Mouse (Mus musculus) G1E (cell line): ENCODE measurements around the gene Krtap24-1.

ENCODE experiments used
- CTCF ChIP-seq: IDR thresholded peaks from 2 replicates; pipeline ENCODE4 v1.5.1; 2012; ENCODE audit warnings: low read depth, low read length, inconsistent platforms, mixed read lengths
- POLR2AphosphoS5 ChIP-seq: IDR thresholded peaks from 2 replicates; pipeline ENCODE4 v1.6.1; 2012; ENCODE audit warnings: low read depth, low read length, inconsistent platforms; ENCODE audit not compliant: insufficient replicate concordance

- TF ChIP-seq CTCF (no peak), POLR2AphosphoS5 (no peak)
These were observed 39.1 kb downstream of the Krtap24-1 start for GRCm38 (mm10) chr16:88572904-88573404.
